Mouse (Mus musculus) forebrain, postnatal 0 days (tissue): ENCODE data around the gene March10. TPM values are rescaled to one million over a fixed set of nuclear protein-coding genes. Genes with fewer than 3 reads are reported as not detected.

Experiments used
- ATAC-seq: fragments of 200-750 bp; cut with Nextera tagmentation; 2 replicates; pipeline ENCODE4 v1.8.0; 2017; ENCODE audit warnings: mild to moderate bottlenecking, moderate library complexity
- DNase-seq: peaks from one replicate; pipeline ENCODE4 v3.0.0-alpha.2; 2015
- H3K27ac ChIP-seq: fragments of 300-500 bp; sonication (generic); 2 replicates; pipeline ENCODE4 v1.5.1; 2014; ENCODE audit warnings: low read depth, mild to moderate bottlenecking, antibody characterized with exemption, low read length, moderate library complexity, mixed read lengths
- H3K27me3 ChIP-seq: fragments of 300-500 bp; sonication (generic); 2 replicates; pipeline ENCODE4 v1.6.1; 2014; ENCODE audit warnings: mild to moderate bottlenecking, low read length, mixed read lengths; ENCODE audit not compliant: insufficient read depth
- H3K36me3 ChIP-seq: fragments of 300-500 bp; sonication (generic); 2 replicates; pipeline ENCODE4 v1.6.1; 2014; ENCODE audit warnings: mild to moderate bottlenecking, moderate library complexity; ENCODE audit not compliant: insufficient read depth
- H3K4me1 ChIP-seq: fragments of 300-500 bp; sonication (generic); 2 replicates; pipeline ENCODE4 v1.6.1; 2014; ENCODE audit warnings: antibody characterized with exemption; ENCODE audit not compliant: insufficient read depth
- H3K4me2 ChIP-seq: fragments of 300-500 bp; sonication (generic); 2 replicates; pipeline ENCODE4 v1.6.1; 2014; ENCODE audit warnings: low read depth, mild to moderate bottlenecking, moderate library complexity
- H3K4me3 ChIP-seq: fragments of 300-500 bp; sonication (generic); 2 replicates; pipeline ENCODE4 v1.5.1; 2014; ENCODE audit warnings: low read depth, low read length, mixed read lengths
- H3K9ac ChIP-seq: fragments of 300-500 bp; sonication (generic); 2 replicates; pipeline ENCODE4 v1.6.1; 2014; ENCODE audit warnings: mild to moderate bottlenecking
- H3K9me3 ChIP-seq: fragments of 300-500 bp; sonication (generic); 2 replicates; pipeline ENCODE4 v1.6.1; 2016; ENCODE audit warnings: low read length
- CTCF ChIP-seq: sonication (generic); IDR thresholded peaks from 2 replicates; pipeline ENCODE4 v1.5.1; 2016; ENCODE audit warnings: antibody characterized with exemption, control low read depth, low read depth
- WGBS: fragments of 180-500 bp; shearing (Covaris S2); extraction: QIAGEN DNeasy Blood & Tissue Kit; methylation state at CpG from one replicate; pipeline ENCODE4 v1.1.7; 2014; 5-methylcytosine and 5-hydroxymethylcytosine counted together
- polyA plus RNA-seq: library from polyadenylated mRNA; unstranded; fragments of >200 nt; fragmentation: Nextera tagmentation; extraction: Ambion mirVana; gene quantifications from 2 replicates; pipeline ENCODE4 v1.2.1, GENCODE M21; 2015
- total RNA-seq: library from RNA; depleted of rRNA; stranded (reverse); fragments of >200 nt; gene quantifications from 2 replicates; pipeline ENCODE4 v1.2.3, GENCODE M21; 2014

Gene March10
- total and polyA plus RNA-seq, 2 experiments from 2014 or later = 0.38 to 0.58 TPM

DNA sequence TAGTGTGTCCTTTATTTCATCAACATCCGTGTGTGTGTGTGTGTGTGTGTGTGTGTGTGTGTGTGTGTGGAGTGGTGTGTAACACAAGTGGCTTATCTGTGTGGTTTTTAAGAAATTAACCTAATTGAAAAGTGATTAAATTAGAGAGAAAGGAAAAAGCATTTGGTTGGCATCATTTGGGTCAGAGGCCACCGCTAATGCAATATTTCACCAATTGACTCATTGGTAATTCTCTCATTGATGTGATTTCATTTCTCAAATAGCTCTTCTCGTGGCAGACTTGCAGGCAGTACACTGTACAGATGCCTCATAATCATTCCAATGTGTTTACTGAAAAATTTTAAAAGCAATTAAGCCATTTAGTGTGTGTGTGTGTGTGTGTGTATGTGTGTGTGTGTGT lies 11.3 kb upstream of the March10 start:
- ATAC-seq (no peak), DNase-seq (no peak)
- H3K27me3 ChIP-seq = no peaks in the 10 kb centered on the region
- 71% methylated on average over 3 of the region's 3 CpGs for WGBS
- no peak overlapping the region for H3K27ac ChIP-seq
- H3K4me3 ChIP-seq = no peak overlapping the region
- H3K9ac ChIP-seq = no peak overlapping the region
- no peak overlapping the region for H3K4me2 ChIP-seq
- H3K9me3 ChIP-seq = no peaks in the 10 kb centered on the region
- no peaks in the 10 kb centered on the region for H3K36me3 ChIP-seq
- no peak for TF ChIP-seq CTCF
- H3K4me1 ChIP-seq = peaks cover 9% of the 10 kb centered on the region

DNA sequence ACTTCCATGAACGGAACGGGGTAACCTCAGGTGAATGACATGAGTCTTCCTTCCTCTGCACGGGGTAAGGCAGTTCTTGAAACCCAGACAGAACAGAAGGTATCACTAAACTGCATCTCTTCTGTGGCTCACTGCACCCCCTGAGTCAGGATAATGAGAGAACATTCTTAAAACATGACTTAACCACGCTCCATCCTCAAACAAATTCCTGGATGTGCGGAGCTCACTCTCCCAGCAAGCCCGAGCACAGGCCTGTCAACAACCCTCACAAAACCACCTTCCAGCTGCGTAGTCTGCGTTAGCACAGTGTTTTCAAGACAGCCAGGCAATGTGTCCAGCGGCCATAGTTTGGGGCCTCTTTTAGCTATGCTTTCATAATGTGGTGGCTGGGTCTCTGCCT lies 10.7 kb upstream of the March10 start:
- Histone ChIP-seq H3K4me2 (no peak overlapping the region), H3K4me3 (no peak overlapping the region), H3K9me3 (no peaks in the 10 kb centered on the region), H3K27ac (no peak overlapping the region), H3K9ac (no peak overlapping the region), H3K4me1 (peaks cover 9% of the 10 kb centered on the region), H3K27me3 (no peaks in the 10 kb centered on the region), H3K36me3 (no peaks in the 10 kb centered on the region)
- 31% methylated on average over 9 of the region's 9 CpGs for WGBS
- DNase-seq (no peak), ATAC-seq (no peak)
- no peak for TF ChIP-seq CTCF

DNA sequence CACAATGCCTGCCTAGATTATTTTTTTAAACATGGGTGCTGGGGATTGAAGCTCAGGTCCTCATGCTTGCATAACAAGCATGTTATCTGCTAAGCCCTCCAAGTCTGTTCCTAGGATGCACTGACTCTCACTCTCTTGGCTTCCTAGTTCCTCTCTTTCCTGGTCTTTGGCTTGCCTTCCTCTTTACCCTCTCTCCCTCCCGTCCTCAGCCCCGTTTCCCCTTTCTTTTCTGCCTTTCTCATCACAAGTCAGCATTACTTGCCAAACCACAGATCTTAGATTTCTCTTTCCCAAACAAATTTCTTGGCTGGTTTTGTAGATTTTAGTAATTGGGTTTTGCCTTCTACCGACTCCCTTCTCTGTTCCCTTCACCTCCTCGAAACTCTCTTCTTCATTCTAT lies 10.2 kb upstream of the March10 start:
- no peak for ATAC-seq
- Histone ChIP-seq H3K9ac (no peak overlapping the region), H3K27ac (no peak overlapping the region), H3K4me3 (no peak overlapping the region), H3K36me3 (no peaks in the 10 kb centered on the region), H3K9me3 (no peaks in the 10 kb centered on the region), H3K27me3 (no peaks in the 10 kb centered on the region), H3K4me2 (no peak overlapping the region), H3K4me1 (peaks cover 9% of the 10 kb centered on the region)
- DNase-seq = no peak
- TF ChIP-seq CTCF = no peak
- WGBS = 46% methylated on average over 4 of the region's 4 CpGs

DNA sequence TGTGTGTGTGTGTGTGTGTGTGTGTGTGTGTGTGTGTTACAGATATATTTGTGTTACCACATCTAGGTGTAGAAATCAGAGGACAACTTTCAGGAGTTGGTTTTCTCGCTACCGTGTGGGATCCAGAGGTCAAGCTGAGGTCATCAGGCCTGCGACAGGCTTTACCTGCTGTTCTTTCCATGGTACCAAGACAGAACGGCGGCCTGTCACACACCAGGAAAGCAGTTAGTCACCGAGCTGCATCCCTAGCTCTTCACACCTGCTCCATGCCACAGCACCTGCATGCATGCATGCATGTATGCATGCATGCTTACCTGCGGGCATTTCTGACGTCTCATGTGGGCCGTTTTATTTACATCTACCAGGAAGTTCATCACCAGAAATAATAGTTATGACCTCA lies 9.0 kb upstream of the March10 start:
- Histone ChIP-seq H3K36me3 (no peaks in the 10 kb centered on the region), H3K9me3 (no peaks in the 10 kb centered on the region), H3K4me1 (peaks cover 9% of the 10 kb centered on the region), H3K9ac (no peak overlapping the region), H3K27ac (no peak overlapping the region), H3K27me3 (no peaks in the 10 kb centered on the region), H3K4me2 (no peak overlapping the region), H3K4me3 (no peak overlapping the region)
- 84% methylated on average over 9 of the region's 9 CpGs for WGBS
- no peak for TF ChIP-seq CTCF
- DNase-seq (no peak), ATAC-seq (no peak)

DNA sequence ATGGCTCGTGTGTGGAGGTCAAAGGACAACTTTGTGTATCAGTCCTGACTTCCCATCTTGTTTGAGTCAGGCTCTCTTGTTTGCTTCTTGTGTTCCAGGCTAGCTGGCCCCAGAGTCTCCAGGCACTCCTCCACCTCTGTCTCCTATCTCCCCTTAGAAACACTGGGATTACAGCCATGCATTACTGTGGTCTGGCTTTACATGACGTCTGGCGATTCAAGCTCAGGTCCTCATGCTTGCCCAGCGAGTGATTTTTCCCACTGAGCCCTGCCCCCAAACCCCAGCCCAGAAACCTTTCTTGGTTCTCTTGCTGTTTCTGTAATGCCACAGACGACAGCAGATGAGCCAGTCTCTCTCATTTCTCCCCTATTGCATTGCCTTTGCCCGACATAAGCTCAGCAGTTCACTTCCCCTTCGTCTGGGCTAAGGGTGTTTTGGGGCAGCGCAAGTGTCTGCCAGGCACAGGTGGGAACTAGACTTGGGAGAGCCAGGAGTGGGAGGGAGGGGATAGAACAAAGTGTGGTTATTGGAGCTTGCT lies 8.0 kb upstream of the March10 start:
- Histone ChIP-seq H3K4me2 (no peak overlapping the region), H3K4me1 (peaks cover 6% of the 10 kb centered on the region), H3K4me3 (no peak overlapping the region), H3K36me3 (no peaks in the 10 kb centered on the region), H3K27me3 (no peaks in the 10 kb centered on the region), H3K9me3 (no peaks in the 10 kb centered on the region), H3K27ac (no peak overlapping the region), H3K9ac (no peak overlapping the region)
- DNase-seq (no peak), ATAC-seq (no peak)
- 78% methylated on average over 8 of the region's 8 CpGs for WGBS
- TF ChIP-seq CTCF = no peak

DNA sequence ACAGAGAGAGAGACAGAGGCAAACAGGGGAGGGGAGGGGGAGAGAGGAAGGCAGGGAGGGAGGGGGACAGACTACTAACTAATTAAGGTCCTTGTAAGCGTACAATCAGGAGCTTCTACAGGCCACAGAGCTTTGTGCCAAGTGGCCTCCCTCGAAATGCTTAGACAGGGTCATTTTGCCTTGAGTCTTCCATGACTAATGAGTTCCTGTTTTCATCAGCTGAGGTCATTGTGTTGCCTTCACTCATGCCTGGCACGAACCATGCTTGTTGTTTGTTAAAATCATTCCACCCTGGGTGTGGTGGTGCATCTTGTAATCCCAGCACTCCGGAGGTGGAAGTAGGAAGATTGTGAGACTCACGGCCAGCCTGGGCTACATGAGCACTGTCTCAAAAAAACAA lies 3.4 kb upstream of the March10 start:
- no peak for TF ChIP-seq CTCF
- no peak for DNase-seq
- no peak overlapping the region for H3K4me3 ChIP-seq
- 31% methylated on average over 5 of the region's 5 CpGs for WGBS
- H3K36me3 ChIP-seq = no peaks in the 10 kb centered on the region
- no peak overlapping the region for H3K4me2 ChIP-seq
- no peak for ATAC-seq
- H3K9me3 ChIP-seq = no peaks in the 10 kb centered on the region
- H3K4me1 ChIP-seq = peaks cover 12% of the 10 kb centered on the region
- H3K27ac ChIP-seq = no peak overlapping the region
- no peak overlapping the region for H3K9ac ChIP-seq
- H3K27me3 ChIP-seq = no peaks in the 10 kb centered on the region

DNA sequence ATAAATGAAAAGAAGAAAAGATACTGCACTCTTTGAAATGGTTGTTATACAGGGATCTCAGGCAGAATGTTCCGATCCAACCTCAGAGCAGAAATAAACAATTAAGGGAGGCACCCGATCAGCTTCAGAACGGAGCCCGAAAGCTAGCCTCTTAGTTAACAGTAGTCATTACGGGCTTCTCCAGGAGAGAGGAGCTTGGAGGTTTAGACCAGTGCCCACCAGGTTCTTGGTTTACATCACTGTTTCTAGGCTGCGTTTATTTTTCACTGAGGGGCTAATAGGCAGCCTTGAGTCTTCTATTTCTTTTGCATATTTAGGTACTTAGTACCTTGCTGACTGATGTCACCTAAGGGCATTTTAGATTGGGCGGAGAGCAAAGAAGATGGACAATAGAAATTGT lies 506 bp upstream of the March10 start:
- H3K9ac ChIP-seq = peak overlapping the region; percentile 64
- H3K9me3 ChIP-seq = no peaks in the 10 kb centered on the region
- peaks cover 12% of the 10 kb centered on the region for H3K4me1 ChIP-seq
- TF ChIP-seq CTCF = no peak
- H3K27ac ChIP-seq = peak overlapping the region; percentile 90
- peak; percentile 32 for ATAC-seq
- WGBS = 20% methylated on average over 7 of the region's 7 CpGs
- no peaks in the 10 kb centered on the region for H3K36me3 ChIP-seq
- H3K27me3 ChIP-seq = no peaks in the 10 kb centered on the region
- H3K4me3 ChIP-seq = peak overlapping the region; percentile 45
- H3K4me2 ChIP-seq = peak overlapping the region; percentile 82
- DNase-seq = no peak
